Mouse (Mus musculus): Measurements from ENCODE around the gene Wars.

DNA sequence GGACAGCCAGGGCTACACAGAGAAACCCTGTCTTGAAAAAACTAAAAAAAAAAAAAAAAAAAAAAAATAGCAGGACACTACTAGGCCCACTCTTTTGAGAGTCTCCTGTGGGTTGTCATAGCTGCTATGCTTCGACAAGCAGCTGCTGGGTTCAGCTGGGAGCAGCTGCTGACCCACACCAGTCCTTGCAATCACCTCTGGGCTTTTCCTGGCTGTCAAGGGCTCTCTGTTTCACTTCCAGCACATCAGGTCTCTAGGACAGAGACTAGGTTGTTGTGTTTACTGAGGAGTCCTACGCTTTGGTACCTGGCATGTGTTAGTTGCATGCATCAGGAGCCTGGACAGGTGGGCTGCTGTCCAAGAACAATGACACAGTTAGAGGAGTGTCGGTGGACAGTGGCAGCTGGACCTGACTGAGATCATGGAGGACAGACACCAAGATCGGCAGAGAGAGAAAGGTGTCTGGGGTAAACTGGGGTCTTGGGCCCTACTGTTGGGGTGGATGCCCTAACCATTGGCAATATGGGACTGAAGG is 44.4 kb downstream of the Wars start:
- TF ChIP-seq CTCF (IDR thresholded peaks at IDR 0.05) (no peak), EP300 (IDR thresholded peaks at IDR 0.05) (no peak)
